Mouse (Mus musculus) spleen, adult 2 months (tissue): ENCODE measurements at regions not wholly inside any gene's neighbourhood (a gene's known extent, or its start where the extent isn't known, plus 50 kb on each side); places are given as distances from the start of the nearest gene placed in this dataset.

ENCODE experiments used
- CTCF ChIP-seq: fragments of 200-500 bp; IDR thresholded peaks from 2 replicates; pipeline ENCODE4 v1.5.1; 2011; ENCODE audit warnings: mild to moderate bottlenecking, inconsistent platforms; ENCODE audit not compliant: insufficient read depth, insufficient read length, insufficient replicate concordance; ENCODE audit errors: extremely low read depth
- POLR2A ChIP-seq: fragments of 200-500 bp; IDR thresholded peaks from 2 replicates; pipeline ENCODE4 v1.6.1; 2011; ENCODE audit warnings: low read depth, low read length, inconsistent platforms

GRCm38 (mm10) chr13:60416024-60416423, 185.7 kb upstream of the Dapk1 start:
- TF ChIP-seq POLR2A (no peak), CTCF (no peak)
